Mouse (Mus musculus) ovary, postnatal 36 days (tissue): ENCODE measurements at regions not wholly inside any gene's neighbourhood (a gene's known extent, or its start where the extent isn't known, plus 50 kb on each side); places are given as distances from the start of the nearest gene placed in this dataset.

Experiments
- DNase-seq: peaks from one replicate; pipeline ENCODE4 v3.0.0; 2022; ENCODE audit warnings: low spot score, mixed read lengths

DNA sequence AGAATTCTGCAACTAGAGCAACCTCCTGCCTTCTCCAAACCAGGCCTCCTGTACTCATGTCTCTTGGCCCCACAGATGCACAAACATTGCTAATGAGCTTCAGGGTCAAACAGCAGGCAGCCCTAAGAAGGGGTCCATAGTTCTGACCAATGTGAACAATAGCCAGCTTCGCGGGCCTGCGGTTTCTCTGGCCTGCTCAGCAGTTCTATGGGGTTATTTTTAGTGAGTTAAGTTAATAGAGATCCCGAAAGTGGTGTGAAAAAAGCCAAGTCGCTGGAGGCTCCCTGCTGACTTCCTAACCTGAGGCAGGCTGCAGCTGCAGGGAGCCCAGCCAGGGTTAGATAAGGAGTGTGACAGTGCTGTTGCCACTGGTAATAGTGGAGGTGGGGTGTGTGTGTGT is 106.6 kb downstream of the Pdcd6ip start:
- DNase-seq: no peak

DNA sequence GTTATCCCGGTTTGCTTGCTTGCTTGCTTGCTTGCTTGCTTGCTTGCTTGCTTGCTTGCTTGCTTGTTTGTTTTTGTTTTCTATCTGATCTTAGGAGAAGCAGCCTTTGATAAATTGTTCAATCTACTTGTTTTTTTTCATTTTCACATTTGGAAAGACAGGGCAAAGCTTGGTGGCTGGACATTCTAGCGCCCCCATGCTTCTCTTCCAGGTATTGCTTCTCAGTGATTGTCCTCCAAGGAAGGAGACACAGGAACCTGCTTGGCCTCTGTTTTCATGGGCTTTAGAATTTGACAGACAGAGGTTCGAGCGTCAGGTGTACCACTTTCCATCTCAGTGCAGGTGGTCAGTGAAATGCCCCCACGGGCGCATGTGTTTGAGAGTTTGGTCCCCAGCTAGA is 120.8 kb downstream of the Pdcd6ip start:
- DNase-seq: no peak

- no peak for DNase-seq
Measured at GRCm38 (mm10) chr9:113586477-113586876, 121.6 kb downstream of the Pdcd6ip start.

- DNase-seq: no peak
Measured at GRCm38 (mm10) chr9:113578221-113578620, 129.8 kb downstream of the Pdcd6ip start.

GRCm38 (mm10) chr9:113568849-113569248 is 139.2 kb downstream of the Pdcd6ip start:
- no peak for DNase-seq

- DNase-seq: no peak
Measured at GRCm38 (mm10) chr9:113567705-113568104, 140.4 kb downstream of the Pdcd6ip start.

DNA sequence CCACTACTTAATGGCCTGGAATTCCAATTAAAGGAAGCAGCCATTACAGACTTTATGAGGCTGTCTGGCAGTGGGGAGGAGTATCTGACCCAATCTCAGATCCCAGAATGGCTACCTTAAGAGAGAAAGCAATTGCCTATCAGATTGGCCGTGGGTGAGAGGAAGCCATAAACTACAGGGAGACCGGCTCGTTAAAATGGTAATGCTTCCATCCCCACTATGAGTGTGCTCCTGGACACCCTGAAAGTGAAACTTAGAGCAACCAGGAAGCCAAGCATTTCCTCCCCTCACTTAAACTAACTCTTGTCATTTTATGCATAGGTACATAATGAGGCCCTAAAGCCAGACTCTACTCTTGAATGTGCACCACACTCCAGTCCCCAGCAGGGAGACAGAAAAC is 141.4 kb downstream of the Pdcd6ip start:
- no peak for DNase-seq

- DNase-seq: no peak
Measured at GRCm38 (mm10) chr9:113553911-113554310, 154.1 kb downstream of the Pdcd6ip start.

DNA sequence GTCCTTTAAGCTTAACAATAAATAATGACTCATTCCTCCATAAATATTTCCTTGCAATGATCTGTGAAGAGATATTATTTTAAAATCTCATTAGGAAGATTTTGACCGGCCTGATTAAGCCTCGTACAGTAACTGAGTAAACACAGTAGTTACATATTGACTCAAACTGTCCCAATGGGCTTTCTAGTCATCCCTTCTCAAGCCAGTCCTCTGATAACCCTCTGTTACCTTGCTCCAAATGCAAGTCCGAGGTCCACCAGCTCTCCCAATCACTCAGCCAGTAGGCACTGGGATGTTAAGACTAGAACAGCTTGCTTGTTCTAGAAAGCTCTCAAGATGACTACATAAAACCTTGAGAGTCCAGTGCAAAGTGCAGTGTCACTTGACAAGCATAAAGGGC is 160.6 kb downstream of the Pdcd6ip start:
- no peak for DNase-seq

GRCm38 (mm10) chr9:113528586-113528985 is 179.5 kb downstream of the Pdcd6ip start:
- DNase-seq: no peak

DNA sequence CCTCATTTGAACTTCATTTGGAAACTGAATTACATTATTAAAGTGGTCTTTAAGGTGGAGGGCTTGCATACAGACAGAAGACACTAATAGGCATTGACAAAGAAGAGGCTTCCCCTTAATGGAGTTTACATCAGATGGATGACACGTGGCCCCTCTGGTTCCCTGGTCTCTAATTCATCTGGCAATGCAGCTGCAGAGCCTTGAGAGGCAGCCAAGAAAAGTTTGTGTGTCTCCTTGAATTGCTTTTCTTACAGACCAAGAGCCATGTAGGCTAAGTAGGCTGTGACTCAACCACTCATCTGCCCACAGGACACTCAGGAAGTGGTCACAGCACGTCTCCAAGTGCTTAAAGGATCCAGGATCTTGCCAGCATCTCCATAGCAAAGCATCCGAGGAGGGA is 183.8 kb downstream of the Pdcd6ip start:
- DNase-seq: no peak

GRCm38 (mm10) chr9:113523173-113523572 is 184.9 kb downstream of the Pdcd6ip start:
- DNase-seq: no peak

- DNase-seq: no peak
Measured at GRCm38 (mm10) chr9:113519727-113520126, 188.3 kb downstream of the Pdcd6ip start.

DNA sequence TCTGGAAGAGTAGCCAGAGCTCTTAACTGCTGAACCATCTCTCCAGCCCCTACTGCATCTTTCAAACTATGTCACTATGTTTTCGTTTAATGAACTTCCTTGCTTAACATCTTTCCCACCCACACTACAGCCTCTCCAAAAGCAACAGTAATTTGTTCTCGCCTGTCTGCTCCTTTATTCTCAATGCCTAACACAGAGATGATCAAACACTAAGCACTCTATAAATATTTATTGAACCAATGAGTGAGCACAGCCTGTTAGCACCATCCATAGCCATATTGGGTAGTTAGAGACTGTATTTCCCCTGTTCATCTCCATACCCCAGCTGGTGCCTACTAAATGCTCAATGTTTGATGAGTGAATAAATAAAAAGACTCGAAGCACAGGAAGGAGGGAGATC is 189.6 kb downstream of the Pdcd6ip start:
- DNase-seq: no peak

- no peak for DNase-seq
Measured at GRCm38 (mm10) chr9:113517756-113518155, 190.3 kb downstream of the Pdcd6ip start.

- DNase-seq: no peak
Measured at GRCm38 (mm10) chr9:113515703-113516020, 192.4 kb downstream of the Pdcd6ip start.

DNA sequence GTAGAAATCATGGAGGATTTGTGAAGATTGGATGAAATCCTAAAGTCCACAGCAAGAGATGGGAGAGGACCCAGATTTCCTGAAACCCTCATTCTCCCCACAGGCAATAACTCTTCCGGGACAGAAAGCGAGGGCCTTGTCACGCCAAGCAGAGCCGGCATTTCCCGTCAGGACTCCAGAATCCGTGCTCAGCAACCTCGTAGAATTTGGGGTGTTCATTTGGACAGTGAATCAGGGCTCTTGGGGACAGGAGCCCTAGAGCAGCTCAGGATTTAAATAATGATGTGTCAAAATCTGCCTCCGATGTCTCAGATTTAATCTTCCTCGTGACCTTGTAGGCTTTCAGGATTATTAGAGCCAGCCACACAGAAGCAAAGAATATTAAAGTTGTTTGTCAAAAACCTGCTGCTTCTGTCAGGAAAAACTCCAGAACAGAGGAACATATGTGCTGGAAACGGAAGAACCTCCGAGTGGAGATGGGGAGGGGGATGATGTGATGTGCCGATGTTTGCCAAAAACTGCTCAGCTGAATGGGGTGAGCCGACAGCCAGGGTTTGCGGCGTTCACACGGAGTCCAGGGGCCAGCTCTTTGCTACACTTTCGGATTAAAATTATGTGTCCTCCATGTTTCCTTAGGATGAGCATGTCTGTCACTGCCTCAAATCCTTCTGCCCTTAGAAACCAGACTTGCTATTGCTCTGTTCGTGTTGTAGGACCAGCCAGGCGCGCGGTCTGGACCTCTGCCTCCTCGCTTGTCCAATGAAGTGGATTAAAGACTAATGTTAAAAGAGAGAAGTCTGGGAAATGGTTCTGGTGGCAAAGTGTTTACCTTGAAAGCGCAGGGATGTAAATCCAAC is 193.0 kb downstream of the Pdcd6ip start:
- DNase-seq: no peak

GRCm38 (mm10) chr9:113511302-113511701 is 196.8 kb downstream of the Pdcd6ip start:
- no peak for DNase-seq

GRCm38 (mm10) chr9:113509368-113509767 is 198.7 kb downstream of the Pdcd6ip start:
- DNase-seq: no peak

DNA sequence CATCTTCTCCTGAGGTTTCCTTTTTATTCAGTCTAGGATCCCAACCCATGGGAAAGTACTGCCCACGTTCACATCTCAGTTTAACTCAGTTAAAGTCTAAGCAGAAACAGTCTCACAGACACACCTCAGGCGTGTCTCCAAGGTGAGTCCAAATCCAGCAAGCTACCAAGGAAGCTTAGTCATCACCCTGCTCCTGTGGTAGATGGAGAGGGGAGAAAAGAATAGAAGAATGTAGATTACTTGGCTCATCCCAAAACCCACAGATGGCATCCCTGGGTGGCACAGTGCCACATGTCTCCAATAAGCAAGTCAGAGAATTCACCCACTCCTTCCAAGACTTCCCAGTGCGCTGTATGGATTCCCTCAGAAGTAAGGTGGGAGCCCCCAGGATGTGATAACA is 199.2 kb downstream of the Pdcd6ip start:
- DNase-seq: no peak

DNA sequence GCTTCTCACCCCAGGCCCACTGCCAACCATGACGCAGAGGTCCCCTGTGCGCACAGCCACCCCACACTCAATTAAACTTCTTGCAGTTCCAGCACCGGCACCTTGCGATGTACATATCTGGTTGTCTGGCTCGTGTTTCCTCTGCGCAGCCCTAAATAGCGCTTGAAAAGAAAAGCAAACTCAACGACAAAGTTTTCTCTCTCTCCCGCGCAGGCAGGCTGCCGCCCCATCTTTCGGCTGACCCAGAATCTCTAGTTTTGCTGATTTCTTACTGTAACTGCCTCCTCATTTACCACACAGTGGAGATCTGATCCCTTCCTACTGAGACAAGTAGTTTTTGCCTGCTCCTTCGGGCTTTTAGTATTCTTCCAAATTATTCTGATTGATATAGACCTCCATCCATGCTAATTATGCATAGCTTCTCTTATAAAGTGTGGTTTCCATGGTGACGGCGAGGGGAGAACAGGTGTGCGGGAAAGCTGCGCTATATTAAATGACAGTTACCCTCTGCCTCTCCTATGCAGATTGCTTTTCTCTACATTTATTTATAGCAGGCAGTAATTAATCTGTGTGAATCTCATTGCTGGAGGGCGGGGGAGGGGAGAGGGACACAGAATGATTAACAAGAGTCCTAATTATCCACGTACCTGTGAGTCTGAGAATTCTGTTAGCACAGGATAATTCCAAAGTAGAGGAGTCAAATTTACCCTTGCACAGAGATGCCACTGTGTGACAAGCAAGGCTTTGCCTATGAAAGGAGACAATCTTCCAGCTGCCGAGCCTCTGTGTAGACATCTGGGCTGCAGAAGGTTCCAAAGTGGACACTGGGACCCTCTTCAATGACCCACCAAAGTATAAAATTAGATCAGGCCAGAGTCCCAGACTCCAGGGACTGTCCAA is 200.2 kb downstream of the Pdcd6ip start:
- no peak for DNase-seq

GRCm38 (mm10) chr9:113499246-113499645 is 208.8 kb downstream of the Pdcd6ip start:
- DNase-seq: no peak

- DNase-seq: no peak
Measured at GRCm38 (mm10) chr9:113496176-113496732, 211.8 kb downstream of the Pdcd6ip start.
